Mouse (Mus musculus) CH12.LX (cell line): ENCODE data around the gene Gck.

Experiments used
- BHLHE40 ChIP-seq: IDR thresholded peaks from 2 replicates; pipeline ENCODE4 v1.6.1; 2011; ENCODE audit warnings: mild to moderate bottlenecking, low read depth, low read length, improper control_type of control experiment
- CTCF ChIP-seq, 2 experiments: IDR thresholded peaks in 1 of 2; conservative IDR thresholded peaks in 1 of 2; 2 replicates each; pipeline ENCODE4 v1.5.1; 2011 to 2012; ENCODE audit warnings: low read depth in 2 of 2, low read length in 2 of 2, improper control_type of control experiment in 1 of 2, inconsistent platforms in 1 of 2, mild to moderate bottlenecking in 1 of 2, moderate library complexity in 1 of 2
- EP300 ChIP-seq: IDR thresholded peaks from 2 replicates; pipeline ENCODE4 v1.6.1; 2011; ENCODE audit warnings: low read length, improper control_type of control experiment
- MAFK ChIP-seq: IDR thresholded peaks from 2 replicates; pipeline ENCODE4 v1.6.1; 2011; ENCODE audit warnings: low read length, improper control_type of control experiment; ENCODE audit not compliant: insufficient replicate concordance
- MAX ChIP-seq: IDR thresholded peaks from 2 replicates; pipeline ENCODE4 v1.6.1; 2011; ENCODE audit warnings: low read length, improper control_type of control experiment
- MXI1 ChIP-seq: IDR thresholded peaks from 2 replicates; pipeline ENCODE4 v1.6.1; 2011; ENCODE audit warnings: mild to moderate bottlenecking, low read depth, low read length, improper control_type of control experiment
- POLR2A ChIP-seq: IDR thresholded peaks from 2 replicates; pipeline ENCODE4 v1.6.1; 2011; ENCODE audit warnings: low read depth, mild to moderate bottlenecking, improper control_type of control experiment, low read length
- POLR2AphosphoS2 ChIP-seq: IDR thresholded peaks from 2 replicates; pipeline ENCODE4 v1.6.1; 2011; ENCODE audit warnings: low read depth, low read length, improper control_type of control experiment
- ZC3H11A ChIP-seq: IDR thresholded peaks from 2 replicates; pipeline ENCODE4 v1.6.1; 2012; ENCODE audit warnings: low read depth, mild to moderate bottlenecking, inconsistent platforms, low read length, improper control_type of control experiment

DNA sequence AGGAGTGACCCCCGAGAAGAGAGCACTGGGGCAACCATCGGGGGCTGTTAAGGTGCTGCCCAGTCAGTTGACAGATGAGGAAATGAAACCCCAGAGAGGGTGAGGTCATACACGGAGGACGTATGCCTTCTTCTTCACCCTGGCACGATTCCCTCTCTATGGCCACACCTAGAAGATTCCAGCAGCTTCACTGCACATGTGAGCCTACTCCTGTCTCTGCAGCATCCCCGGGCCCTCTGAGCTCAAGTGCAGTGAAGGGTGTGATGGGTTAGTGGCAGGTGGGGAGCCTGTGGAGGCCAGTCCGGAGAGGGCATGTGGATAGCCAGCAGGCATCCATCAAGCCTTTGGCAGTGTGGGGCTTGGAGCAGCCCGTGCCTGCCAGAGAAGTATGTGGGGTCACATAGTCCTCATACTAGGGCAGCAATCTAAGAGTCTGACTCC is 57.7 kb downstream of the Gck start:
- TF ChIP-seq EP300 (peak; percentile 84), MXI1 (no peak), POLR2A (no peak), CTCF (conservative IDR thresholded peaks at IDR 0.05 in 1 of 2, IDR thresholded peaks at IDR 0.05 in 1 of 2; ENCODE audit: low read depth in 2 of 2, low read length in 2 of 2) (no peak), ZC3H11A (no peak), MAFK (no peak), POLR2AphosphoS2 (no peak), MAX (0 out of 2 replicates have a peak, but pooled peaks have one; percentile 45), BHLHE40 (peak; percentile 69)
